Comparison of ENCODE assay signal across 8 mouse cellular contexts in genomic region chr16:4726528-4727128, GRCm38 (mm10). TPM values are rescaled to one million over a fixed set of nuclear protein-coding genes. Genes with fewer than 3 reads are reported as not detected.
A peak's percentile ranks its signal among the peaks of the same experiment; 100 is the strongest.
DNase-seq lines count a peak whose midpoint lies in the region; ATAC-seq and TF ChIP-seq lines count a peak whose summit lies in the region.

No protein-coding gene starts in this region.

- WGBS in heart, adult 2 months, result 1% methylated on average over 39 of the region's 40 CpGs
- 2% methylated on average over 40 of the region's 40 CpGs for WGBS in forebrain, embryonic 13.5 days
- 2% methylated on average over 40 of the region's 40 CpGs for WGBS in kidney, postnatal 0 days
- WGBS in midbrain, embryonic 11.5 days, result 2% methylated on average over 40 of the region's 40 CpGs

- peak overlapping the region; percentile 91 for H3K4me3 ChIP-seq in heart, adult 2 months
- H3K4me3 ChIP-seq in forebrain, embryonic 13.5 days, result peak overlapping the region; percentile 70
- H3K4me3 ChIP-seq in kidney, postnatal 0 days (replicated peaks; ENCODE audit: low read depth, low read length), result peak overlapping the region; percentile 78
- H3K4me3 ChIP-seq in midbrain, embryonic 11.5 days (ENCODE audit: low read depth, low read length), result peak overlapping the region; percentile 85

- peak overlapping the region; percentile 98 for H3K27ac ChIP-seq in heart, adult 2 months
- H3K27ac ChIP-seq in forebrain, embryonic 13.5 days, result peak overlapping the region; percentile 69
- peak overlapping the region; percentile 86 for H3K27ac ChIP-seq in kidney, postnatal 0 days
- peak overlapping the region; percentile 46; the same call in 1 of the 2 replicates for H3K27ac ChIP-seq in midbrain, embryonic 11.5 days (ENCODE audit: low read depth, low read length)

- H3K27me3 ChIP-seq in heart, adult 2 months (ENCODE audit: control insufficient read depth, insufficient read depth, low read length), result no peaks in the 10 kb centered on the region
- H3K27me3 ChIP-seq in forebrain, embryonic 13.5 days, result no peaks in the 10 kb centered on the region
- H3K27me3 ChIP-seq in kidney, postnatal 0 days (ENCODE audit: insufficient read depth, low read length), result no peaks in the 10 kb centered on the region
- no peaks in the 10 kb centered on the region for H3K27me3 ChIP-seq in midbrain, embryonic 11.5 days (ENCODE audit: control insufficient read depth, insufficient read depth, low read length)

- H3K9ac ChIP-seq in heart, adult 2 months (ENCODE audit: low read depth, low read length), result peak overlapping the region; percentile 90
- H3K9ac ChIP-seq in forebrain, embryonic 13.5 days, result peak overlapping the region; percentile 89
- H3K9ac ChIP-seq in kidney, postnatal 0 days (ENCODE audit: low read depth, low read length), result peak overlapping the region; percentile 84
- H3K9ac ChIP-seq in midbrain, embryonic 11.5 days (ENCODE audit: low read length), result peak overlapping the region; percentile 88

- peak overlapping the region; percentile 87 for H3K4me2 ChIP-seq in forebrain, embryonic 13.5 days
- peak overlapping the region; percentile 77 for H3K4me2 ChIP-seq in kidney, postnatal 0 days (ENCODE audit: low read length)
- H3K4me2 ChIP-seq in midbrain, embryonic 11.5 days, result peak overlapping the region; percentile 85

- TF ChIP-seq CTCF in heart, adult 2 months (IDR thresholded peaks at IDR 0.05), result no peak
- no peak for TF ChIP-seq CTCF in kidney, postnatal 0 days (IDR thresholded peaks at IDR 0.05; ENCODE audit: low read depth)

- ATAC-seq in forebrain, embryonic 13.5 days, result peak; percentile 36
- ATAC-seq in kidney, postnatal 0 days (replicated peaks; ENCODE audit: low FRiP score, low read depth), result peak; percentile 78
- no peak; the same call in 1 of the 2 replicates for ATAC-seq in midbrain, embryonic 11.5 days (ENCODE audit: low FRiP score)

- peaks cover 24% of the 10 kb centered on the region for H3K36me3 ChIP-seq in heart, adult 2 months (ENCODE audit: control insufficient read depth, insufficient read depth, low read length)
- H3K36me3 ChIP-seq in forebrain, embryonic 13.5 days (ENCODE audit: poor library complexity, severe bottlenecking), result no peaks in the 10 kb centered on the region
- H3K36me3 ChIP-seq in kidney, postnatal 0 days (ENCODE audit: insufficient read depth, low read length), result no peaks in the 10 kb centered on the region
- H3K36me3 ChIP-seq in midbrain, embryonic 11.5 days (ENCODE audit: control insufficient read depth, insufficient read depth, low read length), result no peaks in the 10 kb centered on the region

- H3K79me2 ChIP-seq in heart, adult 2 months (replicated peaks; ENCODE audit: control insufficient read depth, insufficient read depth, low read length), result peaks cover 3% of the 10 kb centered on the region; the same call in 1 of the 2 replicates

- TF ChIP-seq EP300 in heart, adult 2 months (IDR thresholded peaks at IDR 0.05; ENCODE audit: insufficient read depth, low read depth, low read length), result no peak

- DNase-seq in heart, adult 2 months, result no peak
- no peak for DNase-seq in heart, postnatal 36 days
- peak; percentile 9 to 57 for DNase-seq in urinary bladder, adult 18-20 months (ENCODE audit: low spot score in 2 of 2)
- no peak for DNase-seq in urinary bladder, postnatal 10 days (ENCODE audit: low spot score)
- DNase-seq in kidney, postnatal 0 days (ENCODE audit: low spot score), result no peak
- DNase-seq in midbrain, embryonic 11.5 days (ENCODE audit: low spot score, missing footprints), result no peak
- DNase-seq in ovary, postnatal 10 days (ENCODE audit: low spot score), result no peak

- H3K9me3 ChIP-seq in forebrain, embryonic 13.5 days (replicated peaks), result no peaks in the 10 kb centered on the region
- no peaks in the 10 kb centered on the region for H3K9me3 ChIP-seq in kidney, postnatal 0 days (replicated peaks; ENCODE audit: low read length)
- H3K9me3 ChIP-seq in midbrain, embryonic 11.5 days (ENCODE audit: control insufficient read depth, low read length), result no peaks in the 10 kb centered on the region

- intact Hi-C loops in heart, adult 2 months (cut with DNase I), result loop anchor here (2.0 kb wide), 1 partner anchor 62 kb away; no protein-coding TSS in a partner anchor
- intact Hi-C loops in heart, postnatal 36 days (cut with DNase I), result no loop called here

- TF ChIP-seq POLR2A in heart, adult 2 months (IDR thresholded peaks at IDR 0.05; ENCODE audit: insufficient read depth, low read depth, low read length), result no peak

- H3K4me1 ChIP-seq in heart, adult 2 months (ENCODE audit: control insufficient read depth, insufficient read depth, low read length), result peaks cover 9% of the 10 kb centered on the region
- peaks cover 13% of the 10 kb centered on the region for H3K4me1 ChIP-seq in forebrain, embryonic 13.5 days
- 0 out of 2 replicates have a peak, but pooled peaks cover 4% of the 10 kb centered on the region for H3K4me1 ChIP-seq in kidney, postnatal 0 days (replicated peaks; ENCODE audit: insufficient read depth, low read length)
- peaks cover 5% of the 10 kb centered on the region for H3K4me1 ChIP-seq in midbrain, embryonic 11.5 days (ENCODE audit: control insufficient read depth, insufficient read depth, low read length)

RNA-seq across cellular contexts. Expression of gene Hmox2, which starts 0.5 kb away (rescaled TPM):
- 10 to 100 TPM; 72.4 to 84.9 TPM for total RNA-seq in heart, adult 2 months (2021)
- polyA plus RNA-seq in heart, adult 2 months (2012; rRNA removed), result 38.3 and 51.6 TPM in 2 replicates
- 10 to 100 TPM; 72.2 to 88.2 TPM for total RNA-seq in heart, postnatal 36 days (2021)
- polyA plus RNA-seq in forebrain, embryonic 13.5 days (2015; fragmentation: Nextera tagmentation; extraction: Ambion mirVana), result 77.0 and 85.1 TPM in 2 replicates
- 102 and 107 TPM in 2 replicates for polyA plus RNA-seq in kidney, postnatal 0 days (2015; fragmentation: Nextera tagmentation; extraction: Ambion mirVana)
- 82.2 and 82.7 TPM in 2 replicates for polyA plus RNA-seq in midbrain, embryonic 11.5 days (2014; fragmentation: Nextera tagmentation; extraction: Ambion mirVana)

RNA-seq across cellular contexts. Expression of gene Nmral1, which starts 7.5 kb away (rescaled TPM):
- 1 to 10 TPM; 2.2 to 2.7 TPM for total RNA-seq in heart, adult 2 months (2021)
- polyA plus RNA-seq in heart, adult 2 months (2012; rRNA removed), result 3.9 and 4.0 TPM in 2 replicates
- 1 to 10 TPM; 2.8 to 3.4 TPM for total RNA-seq in heart, postnatal 36 days (2021)
- polyA plus RNA-seq in forebrain, embryonic 13.5 days (2015; fragmentation: Nextera tagmentation; extraction: Ambion mirVana), result 158 and 173 TPM in 2 replicates
- polyA plus RNA-seq in kidney, postnatal 0 days (2015; fragmentation: Nextera tagmentation; extraction: Ambion mirVana), result 47.9 and 56.2 TPM in 2 replicates
- 174 and 191 TPM in 2 replicates for polyA plus RNA-seq in midbrain, embryonic 11.5 days (2014; fragmentation: Nextera tagmentation; extraction: Ambion mirVana)

RNA-seq across cellular contexts. Expression of gene Coro7, which starts 47.1 kb away (rescaled TPM):
- 10 to 100 TPM; 14.6 to 15.9 TPM for total RNA-seq in heart, adult 2 months (2021)
- polyA plus RNA-seq in heart, adult 2 months (2012; rRNA removed), result 20.8 and 22.8 TPM in 2 replicates
- 10 to 100 TPM; 13.0 to 13.7 TPM for total RNA-seq in heart, postnatal 36 days (2021)
- 19.4 and 20.1 TPM in 2 replicates for polyA plus RNA-seq in forebrain, embryonic 13.5 days (2015; fragmentation: Nextera tagmentation; extraction: Ambion mirVana)
- polyA plus RNA-seq in kidney, postnatal 0 days (2015; fragmentation: Nextera tagmentation; extraction: Ambion mirVana), result 13.1 and 16.8 TPM in 2 replicates
- 13.6 TPM in 2 replicates for polyA plus RNA-seq in midbrain, embryonic 11.5 days (2014; fragmentation: Nextera tagmentation; extraction: Ambion mirVana)

Comparison
In these comparisons a context has a peak if more than half of its experiments do, and no peak if none do; other contexts are left out.
1. DNase-seq: peak in urinary bladder, adult 18-20 months (2 of 2); none in heart, adult 2 months (0 of 2), heart, postnatal 36 days (0 of 2), urinary bladder, postnatal 10 days (single experiment), kidney, postnatal 0 days (single experiment), midbrain, embryonic 11.5 days (single experiment) and ovary, postnatal 10 days (single experiment).
2. H3K27ac ChIP-seq: peak in every context shown above with its lines; median percentile 98 in heart, adult 2 months; 86 in kidney, postnatal 0 days; 69 in forebrain, embryonic 13.5 days; 46 in midbrain, embryonic 11.5 days.
3. Peak in every context shown above with its lines, with median percentiles within 50 percentile points of each other: H3K4me3 ChIP-seq, H3K9ac ChIP-seq and H3K4me2 ChIP-seq.